Mouse (Mus musculus) cerebellum, postnatal 14 days (tissue): Measurements from ENCODE around the gene Rsrc2.

Source experiments
- DNase-seq, 2 experiments: peaks; one replicate each; pipeline ENCODE4 v3.0.0; 2021; ENCODE audit warnings: mixed read lengths in 2 of 2

Rsrc2 gene

DNA sequence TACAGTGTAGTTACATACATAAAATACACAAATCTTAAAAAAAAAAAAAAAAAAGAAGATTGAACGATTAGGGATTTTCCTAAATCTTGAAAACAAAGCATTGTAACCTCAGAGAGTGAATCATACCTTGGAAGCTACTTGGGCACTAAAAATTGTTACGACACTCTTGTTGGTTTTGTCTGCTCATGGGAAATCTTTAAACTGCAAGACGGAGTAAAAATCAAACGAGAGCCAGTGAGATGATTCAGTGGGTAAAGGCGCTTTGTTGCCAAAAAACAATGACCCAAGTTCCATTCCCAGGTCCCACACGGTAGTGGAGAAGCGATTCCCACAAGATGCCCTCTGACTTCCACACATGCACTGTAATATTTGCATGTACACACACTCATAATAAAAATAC lies 53.0 kb downstream of the Rsrc2 start:
- DNase-seq = no peak

DNA sequence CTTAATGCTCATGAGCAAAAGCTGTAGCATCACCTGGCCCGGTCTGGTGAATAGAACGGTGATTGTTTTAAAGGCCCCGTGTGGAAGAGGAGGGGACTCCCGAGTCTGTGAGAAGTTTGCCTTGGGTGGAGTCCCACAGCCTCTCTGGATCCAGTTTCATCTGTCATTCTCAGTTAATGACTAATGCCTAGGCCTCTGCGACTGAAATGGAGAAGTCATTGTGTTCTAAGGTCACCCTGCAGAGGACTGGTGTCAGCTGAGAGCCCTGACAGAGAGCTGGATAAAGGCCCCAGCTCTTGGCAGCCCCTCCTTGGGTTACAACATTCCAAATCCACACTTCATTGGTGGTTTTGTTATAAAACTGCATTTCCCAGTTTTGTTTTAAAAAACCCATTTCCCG lies 54.7 kb downstream of the Rsrc2 start:
- no peak for DNase-seq

DNA sequence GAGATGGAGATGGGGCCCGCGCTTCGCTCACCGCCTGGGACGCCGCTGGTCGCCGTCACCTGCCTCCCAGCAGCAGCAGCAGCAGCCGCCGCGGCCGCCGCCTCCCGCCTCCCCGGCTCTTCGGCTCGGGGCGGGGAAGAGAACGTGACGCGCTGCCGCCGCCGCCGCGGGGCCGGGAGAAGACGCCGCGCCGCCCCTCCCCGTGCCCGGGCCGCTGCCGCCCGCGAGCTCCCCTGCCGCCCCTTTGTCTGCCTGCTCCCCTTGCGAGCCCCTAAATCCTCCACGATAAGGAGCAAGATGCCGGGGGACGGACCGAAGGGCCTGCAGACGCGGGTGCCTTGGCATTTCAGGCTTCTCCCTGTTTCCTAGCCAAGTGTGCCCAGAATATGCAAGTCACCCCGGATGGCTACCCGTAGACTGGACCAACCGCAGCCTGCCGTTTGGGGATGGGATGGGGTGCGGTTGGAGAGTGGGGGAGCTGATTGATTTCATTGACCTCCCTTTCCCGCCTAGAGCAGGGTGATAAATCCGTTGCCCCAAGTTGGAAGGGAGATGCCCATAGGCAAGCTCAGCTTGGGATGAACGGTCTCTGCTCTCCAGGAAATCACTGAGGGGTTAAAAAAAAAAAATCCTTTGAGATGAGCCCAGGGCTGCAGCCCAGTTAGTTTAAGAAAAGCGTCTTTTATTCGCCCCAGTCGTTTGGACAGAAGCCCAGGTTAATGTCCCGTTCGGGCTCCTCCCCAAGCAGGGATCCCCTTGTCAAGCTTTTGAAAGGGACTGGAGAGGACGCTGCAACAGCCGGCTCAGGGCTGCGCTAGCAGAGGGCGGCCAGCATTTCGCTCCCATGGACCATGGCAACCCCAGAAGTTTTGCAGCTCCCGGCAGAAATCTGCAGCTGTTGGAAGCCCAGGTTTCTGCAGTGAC lies 64.7 kb downstream of the Rsrc2 start, which contains the start of gene Clip1:
Gene Clip1, minus strand, starts transcription at position 398 of the 924 bp plus-strand sequence.
- DNase-seq = peak; percentile 72 to 80

GRCm38 (mm10) chr5:123683377-123684220 lies 65.6 kb downstream of the Rsrc2 start:
- DNase-seq = peak; percentile 86 to 87

DNA sequence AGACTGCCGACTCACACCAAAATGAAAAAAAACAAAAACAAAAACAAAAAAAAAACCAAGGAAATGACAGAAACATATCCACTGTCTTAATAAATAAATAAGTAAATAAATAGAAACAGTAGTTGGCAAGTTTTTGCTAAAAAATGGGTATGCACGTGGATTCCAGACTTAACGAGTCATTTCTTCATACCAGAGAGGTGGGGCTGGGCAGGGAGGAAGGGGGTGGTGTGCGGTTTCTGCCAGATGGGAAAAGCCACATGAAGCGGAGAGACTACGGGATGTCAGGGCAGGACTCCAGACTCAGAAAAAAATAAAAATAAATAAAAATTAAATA lies 66.2 kb downstream of the Rsrc2 start:
- no peak for DNase-seq

DNA sequence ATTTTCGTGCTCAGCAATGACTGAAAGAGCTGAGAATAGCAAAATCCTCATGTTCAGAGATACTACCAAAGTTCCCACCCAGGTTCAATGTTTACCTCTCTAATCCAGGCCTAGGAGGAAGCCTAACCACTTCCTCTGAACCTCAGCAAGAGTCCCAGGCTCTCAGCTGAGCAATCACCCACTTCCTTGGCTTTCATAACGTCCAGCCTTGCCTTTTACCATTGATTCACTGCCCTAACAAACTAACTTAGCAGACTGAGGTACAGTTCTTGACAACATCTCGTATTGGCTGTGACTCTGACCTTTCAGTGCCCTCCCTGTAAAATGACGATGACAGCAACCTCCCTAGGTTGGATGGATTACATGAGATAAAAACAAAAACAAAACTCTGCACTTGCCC lies 66.8 kb downstream of the Rsrc2 start:
- no peak for DNase-seq

DNA sequence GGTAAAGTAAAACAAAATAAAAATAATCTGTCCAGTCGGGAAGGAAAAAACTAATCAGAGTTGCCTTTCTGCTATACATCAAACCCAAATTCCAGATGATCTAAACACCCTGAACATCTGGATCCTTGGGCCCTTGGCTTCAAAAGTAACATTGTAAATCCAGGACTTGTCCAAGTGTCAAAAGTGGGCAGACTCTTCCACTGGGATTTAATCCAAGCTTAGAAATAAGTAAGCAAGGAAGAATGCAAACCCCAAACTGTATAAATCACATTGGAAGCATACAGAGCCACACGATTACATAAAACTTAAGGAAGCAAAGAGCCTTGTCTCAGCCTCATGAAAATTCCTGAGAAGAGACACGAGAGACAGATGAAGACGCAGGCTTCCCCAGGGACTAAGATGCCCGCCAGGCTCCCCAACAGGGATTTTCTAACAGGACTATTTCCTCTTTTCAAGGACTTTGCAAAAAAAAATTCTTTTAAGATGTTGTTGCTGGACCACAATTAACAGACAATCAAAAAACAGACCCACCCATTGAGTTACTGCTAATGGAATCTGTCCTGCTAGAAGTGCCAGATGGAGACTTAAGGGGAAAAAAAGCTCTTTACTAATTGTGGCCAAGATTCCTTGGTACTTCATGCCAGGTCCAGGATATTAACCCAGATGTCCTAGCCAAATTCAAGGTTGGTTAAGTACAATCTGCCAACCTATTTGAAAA lies 69.5 kb downstream of the Rsrc2 start:
- DNase-seq = peak; percentile 46 to 63

GRCm38 (mm10) chr5:123679106-123679505 lies 70.1 kb downstream of the Rsrc2 start:
- DNase-seq = peak; percentile 23 to 32
